14 mouse cellular contexts compared by ENCODE assay signal in the genomic region with DNA sequence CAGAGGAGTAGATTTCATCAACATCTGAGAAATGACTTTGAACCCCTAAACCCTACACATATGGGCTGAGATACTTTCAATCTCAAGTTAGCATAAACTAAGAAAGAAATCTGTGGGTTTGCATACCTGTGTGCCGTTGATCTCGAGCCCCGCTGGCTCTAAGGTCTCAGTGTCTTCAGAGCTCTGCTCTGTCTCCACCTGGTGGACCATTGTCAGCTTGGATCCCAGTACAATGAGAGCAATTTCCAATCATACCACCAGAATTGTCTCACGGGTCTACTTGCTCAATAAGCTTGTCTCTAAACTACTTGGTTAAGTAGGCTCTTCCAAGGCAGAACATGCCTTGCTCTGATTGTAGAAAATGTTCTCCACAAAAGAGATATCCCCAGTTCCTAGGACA.
DNase-seq lines count a peak whose midpoint lies in the region; ATAC-seq and TF ChIP-seq lines count a peak whose summit lies in the region.
"Had no signal": no experiment of that assay in that cellular context is flagged by ENCODE, and none has a peak within 500 bp of the region (broad histone marks: within the 10 kb centered on the region; RNA-seq: fewer than 3 reads in every experiment).

No protein-coding gene starts in this region.

- 91% methylated on average over 4 of the region's 4 CpGs for WGBS in embryonic facial prominence, embryonic 15.5 days
- 90% methylated on average over 4 of the region's 4 CpGs for WGBS in embryonic facial prominence, embryonic 10.5 days
- 22% methylated on average over 4 of the region's 4 CpGs for WGBS in thymus, adult 2 months

- POLR2A ChIA-PET in Patski (lab: Charles Lee) = no interaction called here

- H3K4me2 ChIP-seq in embryonic facial prominence, embryonic 15.5 days (replicated peaks) = no peak overlapping the region
- H3K4me2 ChIP-seq: lung, embryonic 15.5 days; neural tube, embryonic 15.5 days had no signal

- H3K9me3 ChIP-seq in embryonic facial prominence, embryonic 15.5 days (replicated peaks) = no peaks in the 10 kb centered on the region
- no peaks in the 10 kb centered on the region for H3K9me3 ChIP-seq in embryonic facial prominence, embryonic 10.5 days
- H3K9me3 ChIP-seq: lung, embryonic 15.5 days; neural tube, embryonic 15.5 days had no signal

- H3K36me3 ChIP-seq in embryonic facial prominence, embryonic 15.5 days = no peaks in the 10 kb centered on the region
- H3K36me3 ChIP-seq in embryonic facial prominence, embryonic 10.5 days (replicated peaks) = no peaks in the 10 kb centered on the region
- H3K36me3 ChIP-seq in thymus, adult 2 months (ENCODE audit: control insufficient read depth, insufficient read depth, low read length) = no peaks in the 10 kb centered on the region
- H3K36me3 ChIP-seq: lung, embryonic 15.5 days; neural tube, embryonic 15.5 days had no signal

- no peak overlapping the region for H3K9ac ChIP-seq in embryonic facial prominence, embryonic 15.5 days
- H3K9ac ChIP-seq: lung, embryonic 15.5 days; neural tube, embryonic 15.5 days had no signal

- ATAC-seq in embryonic facial prominence, embryonic 15.5 days (ENCODE audit: insufficient number of reproducible peaks, low FRiP score, low TSS enrichment, low read depth) = 0 out of 2 replicates have a peak, but pooled peaks have one; percentile 43
- ATAC-seq in Patski = no peak
- ATAC-seq: midbrain, embryonic 16.5 days had no signal

- H3K27me3 ChIP-seq in embryonic facial prominence, embryonic 15.5 days = no peaks in the 10 kb centered on the region
- no peaks in the 10 kb centered on the region for H3K27me3 ChIP-seq in embryonic facial prominence, embryonic 10.5 days (replicated peaks; ENCODE audit: low read depth, poor library complexity, severe bottlenecking)
- no peaks in the 10 kb centered on the region for H3K27me3 ChIP-seq in Patski
- H3K27me3 ChIP-seq in thymus, adult 2 months (ENCODE audit: control insufficient read depth, insufficient read depth, low read length) = no peaks in the 10 kb centered on the region
- H3K27me3 ChIP-seq: lung, embryonic 15.5 days; neural tube, embryonic 15.5 days had no signal

- TF ChIP-seq POLR2A in thymus, adult 2 months (IDR thresholded peaks at IDR 0.05; ENCODE audit: control insufficient read depth, extremely low read depth, insufficient read depth, low read length, poor library complexity) = no peak

- peak; percentile 35 for TF ChIP-seq CTCF in layer of hippocampus, adult 2 months (conservative IDR thresholded peaks at IDR 0.05)
- peak; percentile 37 for TF ChIP-seq CTCF in Patski (IDR thresholded peaks at IDR 0.05)
- TF ChIP-seq CTCF in thymus, adult 2 months (IDR thresholded peaks at IDR 0.05; ENCODE audit: borderline replicate concordance, control insufficient read depth, extremely low read depth, insufficient read depth, low read length, poor library complexity) = no peak

- no peak overlapping the region for H3K27ac ChIP-seq in embryonic facial prominence, embryonic 15.5 days (replicated peaks)
- H3K27ac ChIP-seq in embryonic facial prominence, embryonic 10.5 days (replicated peaks) = no peak overlapping the region
- no peak overlapping the region for H3K27ac ChIP-seq in layer of hippocampus, adult 2 months
- H3K27ac ChIP-seq in thymus, adult 2 months (ENCODE audit: control insufficient read depth, insufficient read depth, low read length) = no peak overlapping the region
- H3K27ac ChIP-seq: lung, embryonic 15.5 days; neural tube, embryonic 15.5 days had no signal

- CTCF ChIA-PET in Patski (lab: Charles Lee) = interaction anchor here (0.9 to 1.2 kb wide), 2 partner anchors 9 to 109 kb away, joined by 3 read pairs; no protein-coding TSS in a partner anchor

- in situ Hi-C loops in Patski (cut with MboI; ENCODE audit: low pct_unique_long_range_greater_than_20kb) = no loop called here

- no peak for DNase-seq in embryonic facial prominence, embryonic 10.5 days (ENCODE audit: low spot score)
- DNase-seq in layer of hippocampus, adult 2 months (ENCODE audit: low spot score in 2 of 2) = no peak
- DNase-seq in layer of hippocampus, adult 11-12 months (ENCODE audit: low spot score) = no peak
- no peak for DNase-seq in Patski (ENCODE audit: low read depth, low spot score)
- DNase-seq in thymus, adult 2 months = peak; percentile 46
- no peak for DNase-seq in lung, postnatal 10 days
- no peak for DNase-seq in retina, postnatal 1 day
- DNase-seq: cerebellum, postnatal 14 days; heart, adult 18-20 months; kidney, postnatal 4 days had no signal

- no peak overlapping the region for H3K4me3 ChIP-seq in embryonic facial prominence, embryonic 15.5 days (replicated peaks)
- no peak overlapping the region for H3K4me3 ChIP-seq in embryonic facial prominence, embryonic 10.5 days
- H3K4me3 ChIP-seq in layer of hippocampus, adult 2 months = no peak overlapping the region
- no peak overlapping the region for H3K4me3 ChIP-seq in thymus, adult 2 months (ENCODE audit: control insufficient read depth, insufficient read depth, low read length)
- H3K4me3 ChIP-seq: lung, embryonic 15.5 days; neural tube, embryonic 15.5 days had no signal

- H3K4me1 ChIP-seq in embryonic facial prominence, embryonic 15.5 days = peaks cover 5% of the 10 kb centered on the region; the same call in 1 of the 2 replicates
- H3K4me1 ChIP-seq in embryonic facial prominence, embryonic 10.5 days = peaks cover 15% of the 10 kb centered on the region
- peaks cover 61% of the 10 kb centered on the region for H3K4me1 ChIP-seq in thymus, adult 2 months (replicated peaks; ENCODE audit: control insufficient read depth, insufficient read depth, low read length)
- H3K4me1 ChIP-seq: lung, embryonic 15.5 days; neural tube, embryonic 15.5 days had no signal
